Mouse (Mus musculus) liver, adult 2 months (tissue): Measurements from ENCODE around the gene Gm29797. TPM values are rescaled to one million over a fixed set of nuclear protein-coding genes. Genes with fewer than 3 reads are reported as not detected.

Source experiments
- DNase-seq: peaks from one replicate; pipeline ENCODE4 v3.0.0-alpha.2; 2011; ENCODE audit warnings: low read depth, low spot score; ENCODE audit errors: extremely low read depth
- H3K27ac ChIP-seq: fragments of 200-500 bp; replicated peaks from 2 replicates; pipeline ENCODE4 v1.5.1; 2012; ENCODE audit warnings: low read depth, mild to moderate bottlenecking, control low read depth, inconsistent platforms, low read length; ENCODE audit not compliant: insufficient read depth
- H3K27me3 ChIP-seq: fragments of 200-500 bp; 2 replicates; pipeline ENCODE4 v1.6.1; 2012; ENCODE audit warnings: mild to moderate bottlenecking, moderate library complexity, low read length, inconsistent platforms; ENCODE audit not compliant: control insufficient read depth, insufficient read depth
- H3K36me3 ChIP-seq: fragments of 200-500 bp; 2 replicates; pipeline ENCODE4 v1.6.1; 2012; ENCODE audit warnings: low read length, inconsistent platforms; ENCODE audit not compliant: control insufficient read depth, insufficient read depth
- H3K4me1 ChIP-seq: fragments of 200-500 bp; 2 replicates; pipeline ENCODE4 v1.6.1; 2011; ENCODE audit warnings: low read length; ENCODE audit not compliant: control insufficient read depth, insufficient read depth
- H3K4me3 ChIP-seq: fragments of 200-500 bp; 2 replicates; pipeline ENCODE4 v1.5.1; 2011; ENCODE audit warnings: low read depth, mild to moderate bottlenecking, control low read depth, low read length, moderate library complexity; ENCODE audit not compliant: insufficient read depth
- H3K79me2 ChIP-seq: fragments of 200-500 bp; 2 replicates; pipeline ENCODE4 v1.6.1; 2012; ENCODE audit warnings: inconsistent platforms, mild to moderate bottlenecking, low read length, moderate library complexity; ENCODE audit not compliant: control insufficient read depth, insufficient read depth
- H3K9ac ChIP-seq: fragments of 200-500 bp; 2 replicates; pipeline ENCODE4 v1.6.1; 2012; ENCODE audit warnings: low read depth, mild to moderate bottlenecking, control low read depth, inconsistent platforms, low read length
- CTCF ChIP-seq: fragments of 200-500 bp; IDR thresholded peaks from 2 replicates; pipeline ENCODE4 v1.5.1; 2011; ENCODE audit warnings: low read depth, low read length, control low read depth
- POLR2A ChIP-seq: fragments of 200-500 bp; IDR thresholded peaks from 2 replicates; pipeline ENCODE4 v1.6.1; 2011; ENCODE audit warnings: low read length, control low read depth; ENCODE audit not compliant: insufficient read depth; ENCODE audit errors: extremely low read depth
- WGBS: fragments of 180-500 bp; shearing (Covaris S2); methylation state at CpG from one replicate; pipeline ENCODE4 v1.1.7; 2018; 5-methylcytosine and 5-hydroxymethylcytosine counted together
- polyA plus RNA-seq: library from polyadenylated mRNA; depleted of rRNA; stranded (reverse); fragments of >200 nt; gene quantifications from 2 replicates; pipeline ENCODE4 v1.2.3, GENCODE M21; 2012
- total RNA-seq: library from RNA; depleted of rRNA; stranded (reverse); fragments of >200 nt; gene quantifications from 2 replicates; pipeline ENCODE4 v1.2.3, GENCODE M21; 2014

The Gm29797 gene
- total and polyA plus RNA-seq, 2 experiments = not detected

DNA sequence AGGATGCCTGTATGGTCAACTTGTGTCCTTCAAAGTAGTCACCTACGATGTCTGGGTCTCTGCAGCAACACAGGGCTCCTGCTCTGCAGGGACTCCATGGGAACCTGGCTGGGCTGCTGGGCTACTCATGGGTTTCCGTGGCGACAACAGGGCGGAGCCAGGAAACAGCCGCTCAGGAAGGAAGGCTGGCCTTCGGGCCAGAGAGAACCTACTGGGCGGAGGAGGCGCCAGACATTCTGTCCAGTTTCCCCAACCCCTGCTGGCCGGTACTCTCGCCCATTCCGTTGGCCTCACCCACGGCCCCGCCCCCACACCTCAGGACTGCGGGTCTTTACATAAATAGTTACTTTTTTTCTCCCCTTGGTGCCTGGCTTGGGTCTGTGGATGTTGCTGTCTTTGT, 18.6 kb downstream of the Gm29797 start:
- DNase-seq = peak; percentile 17
- H3K27me3 ChIP-seq = peaks cover 10% of the 10 kb centered on the region

DNA sequence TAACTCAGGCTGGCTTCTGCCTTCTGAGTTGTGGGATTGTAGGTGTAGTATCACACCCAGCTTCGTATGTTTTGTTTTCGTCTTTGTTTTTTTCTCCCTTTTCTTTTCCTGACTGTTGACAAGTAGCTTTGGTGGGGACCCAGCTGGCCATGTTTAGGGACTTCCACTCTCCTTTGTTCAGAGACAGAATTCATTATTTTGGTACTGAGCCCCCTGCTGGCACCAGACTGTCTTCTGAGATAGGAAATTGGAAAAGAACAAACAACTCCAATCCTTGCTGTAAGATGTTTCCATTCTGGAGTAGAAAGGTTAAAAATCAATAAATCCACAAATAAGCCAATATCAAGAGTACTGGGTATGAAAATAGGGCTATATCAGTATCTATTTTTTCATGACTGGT, 19.6 kb downstream of the Gm29797 start:
- Histone ChIP-seq H3K27ac (0 out of 2 replicates have a peak overlapping the region, but pooled peaks have one; percentile 23), H3K4me1 (peaks cover 8% of the 10 kb centered on the region; the same call in 1 of the 2 replicates), H3K79me2 (no peaks in the 10 kb centered on the region), H3K27me3 (peaks cover 2% of the 10 kb centered on the region), H3K9ac (no peak overlapping the region), H3K36me3 (no peaks in the 10 kb centered on the region), H3K4me3 (no peak overlapping the region)
- no peak for DNase-seq
- 73% methylated on average over 2 of the region's 2 CpGs for WGBS
- TF ChIP-seq CTCF (no peak), POLR2A (no peak)

More for the DNA sequence above, 18.6 kb downstream of the Gm29797 start:
- Histone ChIP-seq H3K36me3 (no peaks in the 10 kb centered on the region), H3K79me2 (peaks cover 4% of the 10 kb centered on the region; the same call in 1 of the 2 replicates), H3K27ac (peak overlapping the region; percentile 62), H3K4me1 (peaks cover 6% of the 10 kb centered on the region; the same call in 1 of the 2 replicates), H3K4me3 (no peak overlapping the region), H3K9ac (no peak overlapping the region)
- WGBS = 8% methylated on average over 14 of the region's 14 CpGs
- TF ChIP-seq CTCF = 0 out of 2 replicates have a peak, but pooled peaks have one; percentile 9
- no peak for TF ChIP-seq POLR2A

DNA sequence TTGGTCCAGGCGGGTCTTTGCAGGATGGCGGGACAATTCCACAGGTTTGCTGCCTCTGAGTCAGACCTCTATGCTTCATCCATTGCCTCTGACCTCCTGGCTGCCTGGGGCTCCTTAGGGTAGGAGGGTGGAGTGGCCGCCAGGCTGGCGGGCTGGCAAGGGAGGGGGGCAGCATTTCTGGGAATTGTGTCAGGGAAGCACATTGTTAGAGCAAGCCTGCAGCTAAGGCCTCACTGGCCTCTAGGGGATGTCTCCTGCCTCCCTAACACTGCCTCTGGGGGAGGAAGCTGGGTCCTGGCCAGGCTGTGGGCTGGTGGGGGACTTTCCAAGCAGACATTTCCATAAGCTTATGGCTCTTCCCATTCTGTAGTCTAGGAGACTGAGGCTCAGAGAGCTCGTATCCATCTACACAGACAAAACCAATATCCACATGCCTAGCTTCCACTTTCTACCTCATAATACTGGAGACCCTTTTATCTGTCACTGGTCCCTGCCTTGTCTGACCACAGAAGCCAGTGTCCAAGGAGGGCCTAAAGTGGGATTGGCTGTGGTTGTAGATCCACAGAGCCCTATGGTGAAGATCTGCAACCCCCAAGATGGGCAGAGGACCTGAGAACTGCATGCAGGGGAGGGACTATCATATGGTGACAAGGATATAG, 20.4 kb downstream of the Gm29797 start:
- no peak overlapping the region for H3K9ac ChIP-seq
- H3K4me3 ChIP-seq = no peak overlapping the region
- H3K79me2 ChIP-seq = no peaks in the 10 kb centered on the region
- 83% methylated on average over 5 of the region's 5 CpGs for WGBS
- DNase-seq = no peak
- no peaks in the 10 kb centered on the region for H3K36me3 ChIP-seq
- H3K27me3 ChIP-seq = no peaks in the 10 kb centered on the region
- H3K4me1 ChIP-seq = peaks cover 8% of the 10 kb centered on the region; the same call in 1 of the 2 replicates
- H3K27ac ChIP-seq = peak overlapping the region; percentile 77
- no peak for TF ChIP-seq POLR2A
- peak; percentile 24; the same call in 1 of the 2 replicates for TF ChIP-seq CTCF

DNA sequence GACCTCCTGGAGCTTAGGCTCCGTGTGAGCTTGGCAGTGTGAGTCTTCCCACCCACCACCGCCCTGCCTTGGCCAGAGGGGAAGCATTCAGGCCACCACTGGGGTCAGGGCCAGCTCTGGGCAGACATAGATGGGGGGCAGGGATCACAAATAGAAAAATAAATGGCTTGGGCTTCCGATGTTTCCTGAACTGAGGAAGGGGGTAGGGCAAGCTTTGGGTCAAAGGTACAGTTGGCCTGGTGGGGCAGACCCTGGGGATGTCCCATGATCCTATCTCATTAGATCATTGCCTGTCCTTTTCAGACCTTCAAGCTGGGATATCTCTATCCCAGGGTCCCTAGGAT, 20.9 kb downstream of the Gm29797 start:
- Histone ChIP-seq H3K36me3 (no peaks in the 10 kb centered on the region), H3K27me3 (no peaks in the 10 kb centered on the region), H3K4me1 (peaks cover 8% of the 10 kb centered on the region; the same call in 1 of the 2 replicates), H3K9ac (no peak overlapping the region), H3K4me3 (no peak overlapping the region), H3K27ac (peak overlapping the region; percentile 77), H3K79me2 (no peaks in the 10 kb centered on the region)
- TF ChIP-seq CTCF (no peak), POLR2A (no peak)
- 36% methylated on average over 3 of the region's 3 CpGs for WGBS
- no peak for DNase-seq

DNA sequence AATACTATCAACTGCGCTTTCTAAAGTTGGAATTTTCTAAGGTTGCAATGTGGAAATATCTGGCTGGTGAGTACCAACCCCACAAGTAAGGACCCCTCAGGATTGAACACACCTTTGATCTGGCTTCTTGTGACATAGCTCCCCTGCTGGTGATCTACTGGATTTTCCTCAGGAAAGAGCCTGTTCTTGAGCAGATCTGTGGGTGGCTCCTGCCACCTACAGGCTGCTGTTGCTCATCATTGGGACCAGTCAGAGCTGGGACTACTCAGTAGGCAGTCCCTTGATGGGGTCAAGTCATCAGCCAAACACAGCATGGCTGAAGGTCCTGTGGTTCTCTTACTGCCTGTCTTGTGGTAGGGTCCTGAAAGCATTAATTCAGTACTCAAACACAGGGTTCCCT, 21.9 kb downstream of the Gm29797 start:
- Histone ChIP-seq H3K4me1 (peaks cover 8% of the 10 kb centered on the region; the same call in 1 of the 2 replicates), H3K27me3 (no peaks in the 10 kb centered on the region), H3K9ac (no peak overlapping the region), H3K79me2 (no peaks in the 10 kb centered on the region), H3K36me3 (no peaks in the 10 kb centered on the region), H3K4me3 (no peak overlapping the region), H3K27ac (no peak overlapping the region)
- peak; percentile 93 for TF ChIP-seq CTCF
- TF ChIP-seq POLR2A = no peak
- 56% methylated on average over 1 of the region's 1 CpGs for WGBS
- DNase-seq = peak; percentile 78
